8 mouse cellular contexts compared by ENCODE assay signal in genomic region chr2:28467860-28468485, GRCm38 (mm10). TPM values are rescaled to one million over a fixed set of nuclear protein-coding genes. Genes with fewer than 3 reads are reported as not detected.
DNase-seq lines count a peak whose midpoint lies in the region; ATAC-seq lines count a peak whose summit lies in the region.

TSS of gene Mrps2 (plus strand) at chr2:28468066.

- peaks cover 40% of the 10 kb centered on the region for H3K36me3 ChIP-seq in hindbrain, embryonic 12.5 days

- H3K4me1 ChIP-seq in hindbrain, embryonic 12.5 days: peaks cover 19% of the 10 kb centered on the region

- H3K27ac ChIP-seq in hindbrain, embryonic 12.5 days: peak within 1 kb of the TSS; percentile 40; the same call in 1 of the 2 replicates

- peak within 1 kb of the TSS; percentile 98 for H3K9ac ChIP-seq in hindbrain, embryonic 12.5 days

- peak; percentile 86 for ATAC-seq in hindbrain, embryonic 12.5 days (ENCODE audit: low FRiP score)

- under 1% methylated on average over 51 of the region's 52 CpGs for WGBS in hindbrain, embryonic 12.5 days

- H3K9me3 ChIP-seq in hindbrain, embryonic 12.5 days (replicated peaks): no peaks in the 10 kb centered on the region

- peak within 1 kb of the TSS; percentile 77 for H3K4me2 ChIP-seq in hindbrain, embryonic 12.5 days (replicated peaks)

- peak within 1 kb of the TSS; percentile 96 for H3K4me3 ChIP-seq in hindbrain, embryonic 12.5 days

- peaks cover 7% of the 10 kb centered on the region for H3K27me3 ChIP-seq in hindbrain, embryonic 12.5 days

- peak; percentile 87 for DNase-seq in MN1 (ENCODE audit: low spot score)
- DNase-seq in cerebellum, adult 9-11 months: peak; percentile 86
- DNase-seq in frontal cortex, postnatal 10 days (ENCODE audit: low spot score in 2 of 2): peak; percentile 75 to 82
- DNase-seq in layer of hippocampus, postnatal 14 days (ENCODE audit: low spot score in 2 of 2): peak; percentile 74 to 84
- DNase-seq in lung, postnatal 14 days: peak; percentile 83
- DNase-seq in retina, adult 2 months (ENCODE audit: low read depth, low spot score): peak; percentile 64
- peak; percentile 79 to 81 for DNase-seq in thymus, postnatal 36 days

RNA-seq across cellular contexts. Expression of gene Mrps2, which starts in this region (rescaled TPM):
- polyA plus RNA-seq in hindbrain, embryonic 12.5 days (2016; fragmentation: Nextera tagmentation; extraction: Ambion mirVana): 52.5 and 54.3 TPM in 2 replicates
- 10 to 100 TPM; 36.8 to 37.3 TPM for total RNA-seq in layer of hippocampus, postnatal 14 days (2021)

Comparison
In these comparisons a context has a peak if more than half of its experiments do, and no peak if none do; other contexts are left out.
1. Peak in every context shown above with its lines: DNase-seq, ATAC-seq, H3K4me3 ChIP-seq and H3K27ac ChIP-seq.